Mouse (Mus musculus): ENCODE results near the gene Glrp1. TPM values are rescaled to one million over a fixed set of nuclear protein-coding genes. Genes with fewer than 3 reads are reported as not detected.

Glrp1 gene
- polyA plus RNA-seq, 1 experiment from 2014 or later: 0.17 TPM

GRCm38 (mm10) chr1:88513613-88514012, 3.7 kb upstream of the Glrp1 start:
- no peak overlapping the region for H3K4me3 ChIP-seq (ENCODE audit: inconsistent target)
- 93% methylated on average over 5 of the region's 5 CpGs for WGBS (ENCODE audit: missing documents)
- no peaks in the 10 kb centered on the region for H3K36me3 ChIP-seq (ENCODE audit: inconsistent target)
- no peak overlapping the region for H3K27ac ChIP-seq
- no peaks in the 10 kb centered on the region for H3K79me2 ChIP-seq (ENCODE audit: inconsistent target)

- no peaks in the 10 kb centered on the region for H3K36me3 ChIP-seq (ENCODE audit: inconsistent target)
- H3K4me3 ChIP-seq (ENCODE audit: inconsistent target): no peak overlapping the region
- WGBS (ENCODE audit: missing documents): 90% methylated on average over 8 of the region's 8 CpGs
- no peaks in the 10 kb centered on the region for H3K79me2 ChIP-seq (ENCODE audit: inconsistent target)
- H3K27ac ChIP-seq: no peak overlapping the region
Measured at GRCm38 (mm10) chr1:88507886-88508285, 2.0 kb downstream of the Glrp1 start.

DNA sequence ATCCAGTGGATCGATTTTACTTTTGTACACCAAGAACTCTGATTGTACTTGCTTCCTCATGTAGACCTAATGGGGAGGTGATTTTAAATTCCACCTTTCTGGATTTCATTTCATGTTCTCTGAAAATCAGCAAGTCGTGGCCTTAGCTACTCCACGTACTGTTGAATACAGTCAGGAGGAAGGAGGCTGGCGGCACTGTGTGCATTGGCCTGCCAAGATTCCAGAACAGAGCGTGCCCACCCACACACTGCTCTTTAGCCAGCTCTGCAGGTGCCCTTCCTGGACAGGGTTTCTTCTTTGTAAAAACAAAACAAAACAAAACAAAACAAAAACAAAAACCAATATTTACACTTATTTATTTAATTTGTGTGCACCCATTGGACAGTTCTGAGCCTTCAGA, 2.7 kb downstream of the Glrp1 start:
- H3K79me2 ChIP-seq (ENCODE audit: inconsistent target): no peaks in the 10 kb centered on the region
- H3K36me3 ChIP-seq (ENCODE audit: inconsistent target): no peaks in the 10 kb centered on the region
- 90% methylated on average over 5 of the region's 5 CpGs for WGBS (ENCODE audit: missing documents)
- H3K27ac ChIP-seq: no peak overlapping the region
- H3K4me3 ChIP-seq (ENCODE audit: inconsistent target): no peak overlapping the region

GRCm38 (mm10) chr1:88506412-88506811, 3.5 kb downstream of the Glrp1 start:
- Histone ChIP-seq H3K27ac (no peak overlapping the region), H3K36me3 (ENCODE audit: inconsistent target) (no peaks in the 10 kb centered on the region), H3K79me2 (ENCODE audit: inconsistent target) (no peaks in the 10 kb centered on the region), H3K4me3 (ENCODE audit: inconsistent target) (no peak overlapping the region)
- WGBS (ENCODE audit: missing documents): 98% methylated on average over 5 of the region's 5 CpGs

DNA sequence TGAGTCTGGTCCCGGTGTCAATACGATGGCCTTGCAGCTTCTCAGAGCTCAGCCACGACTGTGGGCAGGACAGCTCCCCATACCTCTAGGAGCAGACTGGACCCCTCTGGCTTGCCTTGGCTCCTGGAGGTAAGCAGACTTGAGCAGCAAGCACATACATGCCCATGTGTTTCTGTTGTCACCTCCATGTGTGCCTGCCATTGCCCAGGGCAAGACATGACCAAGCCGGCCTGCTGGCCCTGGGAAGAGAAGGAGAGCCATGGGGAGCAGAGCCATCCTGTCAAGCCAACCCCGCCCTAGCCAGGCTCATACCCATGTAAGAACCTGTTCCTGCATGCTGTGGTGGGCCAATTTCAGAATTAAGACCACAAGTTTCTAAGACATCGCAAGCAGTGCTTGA, 4.2 kb downstream of the Glrp1 start:
- Histone ChIP-seq H3K36me3 (ENCODE audit: inconsistent target) (no peaks in the 10 kb centered on the region), H3K4me3 (ENCODE audit: inconsistent target) (no peak overlapping the region), H3K79me2 (ENCODE audit: inconsistent target) (no peaks in the 10 kb centered on the region), H3K27ac (no peak overlapping the region)
- WGBS (ENCODE audit: missing documents): 93% methylated on average over 6 of the region's 6 CpGs

DNA sequence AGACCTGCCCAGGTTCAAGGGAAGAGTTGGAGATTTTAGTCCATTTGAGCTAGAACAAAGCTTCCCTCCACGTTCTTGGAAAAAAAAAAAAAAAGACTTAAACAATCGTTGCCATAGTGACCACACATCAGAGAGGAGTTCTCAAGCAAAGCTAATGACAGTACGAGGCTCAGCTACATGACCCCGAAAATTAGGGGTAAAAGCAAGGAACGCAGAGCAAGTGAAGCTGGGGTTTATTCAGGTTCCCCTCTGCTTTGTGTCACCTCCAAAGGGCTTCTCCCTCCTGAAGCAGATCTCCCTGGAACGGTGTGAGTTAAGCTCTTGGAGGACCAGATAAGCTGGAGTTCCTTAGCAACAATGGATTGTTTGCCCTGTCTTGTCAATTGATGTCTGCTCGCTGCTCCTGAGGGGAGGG, 5.3 kb downstream of the Glrp1 start:
- WGBS (ENCODE audit: missing documents): 81% methylated on average over 7 of the region's 7 CpGs
- Histone ChIP-seq H3K4me3 (ENCODE audit: inconsistent target) (no peak overlapping the region), H3K36me3 (ENCODE audit: inconsistent target) (no peaks in the 10 kb centered on the region), H3K27ac (no peak overlapping the region), H3K79me2 (ENCODE audit: inconsistent target) (no peaks in the 10 kb centered on the region)

GRCm38 (mm10) chr1:88502822-88503221, 7.0 kb downstream of the Glrp1 start:
- no peak overlapping the region for H3K4me3 ChIP-seq (ENCODE audit: inconsistent target)
- H3K79me2 ChIP-seq (ENCODE audit: inconsistent target): no peaks in the 10 kb centered on the region
- no peaks in the 10 kb centered on the region for H3K36me3 ChIP-seq (ENCODE audit: inconsistent target)
- 100% methylated on average over 1 of the region's 1 CpGs for WGBS (ENCODE audit: missing documents)
- H3K27ac ChIP-seq: no peak overlapping the region

- WGBS (ENCODE audit: missing documents): 80% methylated on average over 11 of the region's 11 CpGs
- Histone ChIP-seq H3K36me3 (ENCODE audit: inconsistent target) (no peaks in the 10 kb centered on the region), H3K79me2 (ENCODE audit: inconsistent target) (no peaks in the 10 kb centered on the region), H3K4me3 (ENCODE audit: inconsistent target) (no peak overlapping the region), H3K27ac (no peak overlapping the region)
Measured at GRCm38 (mm10) chr1:88499230-88499737, 10.6 kb downstream of the Glrp1 start.

DNA sequence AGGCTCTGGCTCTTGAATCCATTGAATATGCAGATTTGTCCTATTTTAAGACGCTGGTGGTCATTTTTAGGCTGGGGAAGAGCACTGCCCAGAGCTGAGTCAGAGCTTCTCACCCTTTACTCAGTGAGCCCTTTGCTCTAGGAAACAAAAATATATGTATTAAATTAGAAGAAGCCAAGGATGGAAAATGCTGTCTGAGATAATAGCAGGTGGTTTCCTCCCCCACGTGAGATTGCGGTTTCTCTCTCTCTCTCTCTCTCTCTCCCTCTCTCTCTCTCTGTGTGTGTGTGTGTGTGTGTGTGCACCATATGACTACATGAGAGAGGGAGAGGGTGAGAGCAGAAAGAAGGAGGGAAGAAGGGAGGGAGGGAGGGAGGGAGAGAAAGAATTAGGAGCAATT, 12.5 kb downstream of the Glrp1 start:
- Histone ChIP-seq H3K27ac (no peak overlapping the region), H3K79me2 (ENCODE audit: inconsistent target) (no peaks in the 10 kb centered on the region), H3K4me3 (ENCODE audit: inconsistent target) (no peak overlapping the region), H3K36me3 (ENCODE audit: inconsistent target) (no peaks in the 10 kb centered on the region)
- WGBS (ENCODE audit: missing documents): 42% methylated on average over 2 of the region's 3 CpGs

GRCm38 (mm10) chr1:88492415-88492814, 17.5 kb downstream of the Glrp1 start:
- Histone ChIP-seq H3K79me2 (ENCODE audit: inconsistent target) (no peaks in the 10 kb centered on the region), H3K4me3 (ENCODE audit: inconsistent target) (no peak overlapping the region), H3K27ac (no peak overlapping the region), H3K36me3 (ENCODE audit: inconsistent target) (no peaks in the 10 kb centered on the region)
- WGBS (ENCODE audit: missing documents): 91% methylated on average over 3 of the region's 3 CpGs

- Histone ChIP-seq H3K79me2 (ENCODE audit: inconsistent target) (no peaks in the 10 kb centered on the region), H3K36me3 (ENCODE audit: inconsistent target) (no peaks in the 10 kb centered on the region), H3K4me3 (ENCODE audit: inconsistent target) (no peak overlapping the region), H3K27ac (no peak overlapping the region)
- 85% methylated on average over 17 of the region's 17 CpGs for WGBS (ENCODE audit: missing documents)
Measured at GRCm38 (mm10) chr1:88491617-88492378, 18.1 kb downstream of the Glrp1 start.

DNA sequence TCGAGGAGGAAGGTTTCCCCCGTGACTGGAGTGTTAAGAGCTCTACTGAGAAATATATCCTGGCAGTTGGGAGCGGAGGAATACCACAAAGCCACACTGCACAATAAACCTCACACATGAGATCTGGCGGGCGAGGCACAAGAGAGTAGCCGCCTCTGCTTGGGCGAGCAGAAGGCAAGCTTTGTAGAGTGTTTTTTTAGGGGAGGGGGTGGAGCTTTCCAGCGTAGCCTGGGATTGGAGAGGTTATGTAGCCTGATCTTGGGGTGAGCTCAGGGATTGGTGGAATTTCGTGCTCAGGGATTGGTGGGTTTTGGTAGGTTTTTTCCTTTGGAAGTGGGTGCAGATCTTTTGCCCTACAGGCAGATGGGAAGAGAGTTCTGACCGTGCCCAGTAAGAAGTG, 19.7 kb downstream of the Glrp1 start:
- H3K4me3 ChIP-seq (ENCODE audit: inconsistent target): no peak overlapping the region
- no peak overlapping the region for H3K27ac ChIP-seq
- H3K36me3 ChIP-seq (ENCODE audit: inconsistent target): no peaks in the 10 kb centered on the region
- no peaks in the 10 kb centered on the region for H3K79me2 ChIP-seq (ENCODE audit: inconsistent target)
- WGBS (ENCODE audit: missing documents): 87% methylated on average over 10 of the region's 10 CpGs

DNA sequence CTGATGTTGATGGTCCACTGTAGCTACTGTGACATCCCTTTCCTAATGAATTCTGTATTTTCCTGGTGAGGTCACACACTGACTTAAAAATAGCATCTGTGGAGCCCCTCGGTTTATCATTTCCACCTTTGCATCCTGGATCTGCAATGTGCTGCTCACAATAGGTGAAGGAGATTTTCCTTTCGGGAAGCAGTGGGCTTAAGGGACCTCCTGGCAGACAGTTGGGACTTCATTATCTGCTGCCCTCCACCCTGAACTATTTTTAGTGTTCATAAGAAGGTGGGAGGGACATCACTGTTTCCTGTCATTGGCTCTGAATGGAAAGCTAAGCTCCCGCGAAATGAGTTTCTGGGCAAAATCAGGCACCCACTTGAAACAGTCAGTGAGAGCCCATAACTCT, 20.9 kb downstream of the Glrp1 start:
- no peak overlapping the region for H3K4me3 ChIP-seq (ENCODE audit: inconsistent target)
- WGBS (ENCODE audit: missing documents): 52% methylated on average over 4 of the region's 4 CpGs
- H3K36me3 ChIP-seq (ENCODE audit: inconsistent target): no peaks in the 10 kb centered on the region
- no peak overlapping the region for H3K27ac ChIP-seq
- no peaks in the 10 kb centered on the region for H3K79me2 ChIP-seq (ENCODE audit: inconsistent target)

- H3K79me2 ChIP-seq (ENCODE audit: inconsistent target): no peaks in the 10 kb centered on the region
- no peak overlapping the region for H3K4me3 ChIP-seq (ENCODE audit: inconsistent target)
- H3K36me3 ChIP-seq (ENCODE audit: inconsistent target): no peaks in the 10 kb centered on the region
- WGBS (ENCODE audit: missing documents): 85% methylated on average over 4 of the region's 4 CpGs
- H3K27ac ChIP-seq: no peak overlapping the region
Measured at GRCm38 (mm10) chr1:88486336-88486735, 23.5 kb downstream of the Glrp1 start.

- no peaks in the 10 kb centered on the region for H3K79me2 ChIP-seq (ENCODE audit: inconsistent target)
- no peak overlapping the region for H3K4me3 ChIP-seq (ENCODE audit: inconsistent target)
- 87% methylated on average over 4 of the region's 4 CpGs for WGBS (ENCODE audit: missing documents)
- H3K27ac ChIP-seq: no peak overlapping the region
- no peaks in the 10 kb centered on the region for H3K36me3 ChIP-seq (ENCODE audit: inconsistent target)
Measured at GRCm38 (mm10) chr1:88484059-88484458, 25.8 kb downstream of the Glrp1 start.

All from macrophage (primary cell).